Mouse (Mus musculus): Measurements from ENCODE around the gene Fbxo42. TPM values are rescaled to one million over a fixed set of nuclear protein-coding genes. Genes with fewer than 3 reads are reported as not detected.
A peak's percentile ranks its signal among the peaks of the same experiment; 100 is the strongest.

Gene Fbxo42
- polyA plus RNA-seq, 1 experiment from 2014 or later = 21.9 TPM

DNA sequence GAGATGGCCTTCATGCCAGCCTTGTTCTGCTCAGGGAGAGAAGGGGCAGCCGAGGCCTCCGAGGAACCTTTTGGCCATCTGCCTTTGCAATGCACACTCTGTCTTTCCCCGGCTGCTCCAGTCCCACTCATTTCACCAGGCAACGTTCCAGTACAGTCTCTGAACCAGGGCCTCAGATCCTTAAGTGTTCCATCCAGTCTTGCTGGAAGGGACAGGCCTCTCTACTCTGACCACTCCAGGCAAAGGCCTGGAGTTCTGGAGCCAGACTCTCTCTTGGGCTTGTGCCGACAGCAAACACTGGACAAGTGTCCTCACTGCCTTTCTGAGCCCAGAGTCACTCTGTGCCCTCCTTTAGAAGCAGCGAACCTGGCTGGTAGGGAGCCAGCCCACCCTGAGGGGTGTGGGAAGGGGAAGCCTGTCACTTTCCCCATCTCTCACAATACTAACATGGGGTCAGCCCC is 33.2 kb upstream of the Fbxo42 start:
- ATAC-seq (ENCODE audit: low FRiP score) = no peak
- peaks cover 15% of the 10 kb centered on the region; the same call in 1 of the 2 replicates for H3K36me3 ChIP-seq (ENCODE audit: control insufficient read depth, insufficient read depth, low read length)

DNA sequence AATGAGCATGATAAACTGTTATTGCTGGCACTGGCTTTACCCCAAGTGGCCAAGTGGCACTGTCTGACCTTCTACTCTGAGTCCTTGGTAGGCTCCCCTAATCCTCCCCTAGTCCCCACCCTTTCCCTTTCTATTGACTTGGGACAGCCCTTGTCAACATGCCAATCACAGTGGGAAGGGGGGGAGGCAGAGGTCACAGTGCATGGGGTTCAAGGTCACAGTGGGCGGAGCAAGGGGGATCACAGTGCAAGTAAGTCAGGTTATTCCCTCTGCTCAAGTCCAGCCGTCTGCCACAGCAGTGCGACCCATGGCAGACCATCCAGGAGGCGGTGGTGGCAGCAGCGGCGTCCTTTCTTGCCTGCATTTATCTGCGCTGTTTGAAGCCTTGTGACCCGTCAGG is 32.3 kb upstream of the Fbxo42 start:
- H3K27me3 ChIP-seq (ENCODE audit: control insufficient read depth, insufficient read depth, low read length) = no peaks in the 10 kb centered on the region
- 77% methylated on average over 8 of the region's 8 CpGs for WGBS
- no peak overlapping the region for H3K27ac ChIP-seq (ENCODE audit: low read depth, low read length)
- ATAC-seq (ENCODE audit: low FRiP score) (no peak), DNase-seq (ENCODE audit: low spot score) (no peak)
- no peak overlapping the region for H3K4me3 ChIP-seq (ENCODE audit: low read depth, low read length)
- H3K9ac ChIP-seq (ENCODE audit: low read depth, low read length) = no peak overlapping the region
- no peaks in the 10 kb centered on the region for H3K9me3 ChIP-seq (ENCODE audit: control insufficient read depth, low read length)
- H3K4me1 ChIP-seq (replicated peaks; ENCODE audit: control insufficient read depth, insufficient read depth, low read length) = no peaks in the 10 kb centered on the region
- H3K4me2 ChIP-seq (replicated peaks; ENCODE audit: low read depth, low read length) = no peak overlapping the region
- peaks cover 15% of the 10 kb centered on the region; the same call in 1 of the 2 replicates for H3K36me3 ChIP-seq (ENCODE audit: control insufficient read depth, insufficient read depth, low read length)

More for the DNA sequence above, 33.2 kb upstream of the Fbxo42 start:
- no peak overlapping the region for H3K4me3 ChIP-seq (ENCODE audit: low read depth, low read length)
- no peak overlapping the region for H3K27ac ChIP-seq (ENCODE audit: low read depth, low read length)
- WGBS = 85% methylated on average over 6 of the region's 6 CpGs
- no peak for DNase-seq (ENCODE audit: low spot score)
- no peak overlapping the region for H3K9ac ChIP-seq (ENCODE audit: low read depth, low read length)
- H3K9me3 ChIP-seq (ENCODE audit: control insufficient read depth, low read length) = no peaks in the 10 kb centered on the region
- H3K4me2 ChIP-seq (replicated peaks; ENCODE audit: low read depth, low read length) = no peak overlapping the region
- H3K27me3 ChIP-seq (ENCODE audit: control insufficient read depth, insufficient read depth, low read length) = no peaks in the 10 kb centered on the region
- no peaks in the 10 kb centered on the region for H3K4me1 ChIP-seq (replicated peaks; ENCODE audit: control insufficient read depth, insufficient read depth, low read length)

DNA sequence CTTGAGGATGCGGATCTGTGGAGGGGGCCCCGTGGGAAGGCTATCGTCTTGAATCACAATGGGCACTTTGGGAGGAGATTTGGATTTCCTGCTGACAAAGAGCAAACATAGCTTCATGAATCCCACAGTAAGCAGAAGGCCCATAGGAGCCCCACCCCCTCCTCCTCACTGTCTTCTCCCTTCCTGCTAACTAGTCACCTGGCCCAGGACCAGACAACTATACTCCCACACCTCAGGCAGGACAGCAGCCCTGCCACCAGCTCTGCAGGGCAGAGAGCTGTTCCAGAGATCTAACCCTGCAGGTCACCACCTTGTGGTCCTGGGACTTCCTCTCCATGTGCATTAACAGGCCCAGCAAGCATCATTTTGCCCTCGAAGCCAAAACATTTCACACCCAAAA is 29.0 kb upstream of the Fbxo42 start:
- no peak overlapping the region for H3K4me3 ChIP-seq (ENCODE audit: low read depth, low read length)
- no peaks in the 10 kb centered on the region for H3K4me1 ChIP-seq (replicated peaks; ENCODE audit: control insufficient read depth, insufficient read depth, low read length)
- no peaks in the 10 kb centered on the region for H3K9me3 ChIP-seq (ENCODE audit: control insufficient read depth, low read length)
- no peaks in the 10 kb centered on the region for H3K27me3 ChIP-seq (ENCODE audit: control insufficient read depth, insufficient read depth, low read length)
- H3K9ac ChIP-seq (ENCODE audit: low read depth, low read length) = no peak overlapping the region
- WGBS = 86% methylated on average over 4 of the region's 4 CpGs
- H3K27ac ChIP-seq (ENCODE audit: low read depth, low read length) = no peak overlapping the region
- ATAC-seq (ENCODE audit: low FRiP score) (no peak), DNase-seq (ENCODE audit: low spot score) (no peak)
- H3K36me3 ChIP-seq (ENCODE audit: control insufficient read depth, insufficient read depth, low read length) = peaks cover 10% of the 10 kb centered on the region; the same call in 1 of the 2 replicates
- H3K4me2 ChIP-seq (replicated peaks; ENCODE audit: low read depth, low read length) = no peak overlapping the region

DNA sequence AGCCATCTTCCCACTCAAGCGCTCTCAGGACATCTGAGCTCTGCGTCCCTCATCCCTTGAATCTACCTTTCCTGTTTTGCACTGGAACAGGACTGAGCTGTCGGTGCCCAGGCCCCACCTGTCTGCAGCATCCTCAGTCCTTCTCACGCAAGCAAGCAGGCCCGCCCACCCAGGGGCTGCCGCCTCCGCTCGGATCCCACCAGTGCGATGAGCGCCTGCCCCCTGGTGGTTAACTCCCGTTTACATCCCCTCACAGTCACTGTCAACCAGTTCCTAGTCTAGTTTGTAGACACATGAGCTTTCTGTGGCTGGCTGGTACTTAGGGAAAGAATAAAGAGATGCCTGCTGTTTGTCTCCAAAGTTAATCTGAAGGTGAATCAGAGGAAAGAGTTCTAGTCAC is 27.0 kb upstream of the Fbxo42 start:
- peaks cover 3% of the 10 kb centered on the region; the same call in 1 of the 2 replicates for H3K36me3 ChIP-seq (ENCODE audit: control insufficient read depth, insufficient read depth, low read length)
- ATAC-seq (ENCODE audit: low FRiP score) = 0 out of 2 replicates have a peak, but pooled peaks have one; percentile 43

DNA sequence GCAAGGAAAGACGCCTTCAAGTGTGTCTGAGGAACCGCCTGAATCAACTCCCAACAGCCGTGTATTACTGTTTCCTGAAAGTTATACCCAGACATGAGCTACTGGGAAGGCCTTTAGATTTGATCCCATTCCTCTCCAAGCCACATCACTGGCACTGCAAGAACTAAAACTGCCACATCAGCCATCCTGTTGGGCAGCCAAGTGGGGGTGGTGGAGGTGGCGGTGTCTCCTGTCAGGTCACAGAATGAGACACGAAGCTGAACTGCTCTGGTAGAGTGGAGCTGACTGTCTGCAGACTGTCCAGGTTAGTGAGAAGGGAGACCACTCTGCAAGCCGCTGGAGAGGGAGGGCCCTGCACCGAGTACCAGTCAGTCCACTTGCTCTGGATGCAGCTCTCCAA is 25.1 kb upstream of the Fbxo42 start:
- WGBS = 84% methylated on average over 7 of the region's 7 CpGs
- Histone ChIP-seq H3K4me2 (replicated peaks; ENCODE audit: low read depth, low read length) (no peak overlapping the region), H3K27ac (ENCODE audit: low read depth, low read length) (no peak overlapping the region), H3K27me3 (ENCODE audit: control insufficient read depth, insufficient read depth, low read length) (no peaks in the 10 kb centered on the region), H3K36me3 (ENCODE audit: control insufficient read depth, insufficient read depth, low read length) (0 out of 2 replicates have a peak, but pooled peaks cover 2% of the 10 kb centered on the region), H3K4me3 (ENCODE audit: low read depth, low read length) (no peak overlapping the region), H3K9me3 (ENCODE audit: control insufficient read depth, low read length) (no peaks in the 10 kb centered on the region), H3K4me1 (replicated peaks; ENCODE audit: control insufficient read depth, insufficient read depth, low read length) (no peaks in the 10 kb centered on the region), H3K9ac (ENCODE audit: low read depth, low read length) (no peak overlapping the region)
- no peak for DNase-seq (ENCODE audit: low spot score)
- no peak for ATAC-seq (ENCODE audit: low FRiP score)

More for the DNA sequence above, 27.0 kb upstream of the Fbxo42 start:
- 27% methylated on average over 11 of the region's 11 CpGs for WGBS
- H3K27me3 ChIP-seq (ENCODE audit: control insufficient read depth, insufficient read depth, low read length) = no peaks in the 10 kb centered on the region
- H3K27ac ChIP-seq (ENCODE audit: low read depth, low read length) = no peak overlapping the region
- no peaks in the 10 kb centered on the region for H3K4me1 ChIP-seq (replicated peaks; ENCODE audit: control insufficient read depth, insufficient read depth, low read length)
- no peak overlapping the region for H3K4me3 ChIP-seq (ENCODE audit: low read depth, low read length)
- DNase-seq (ENCODE audit: low spot score) = peak; percentile 83
- H3K4me2 ChIP-seq (replicated peaks; ENCODE audit: low read depth, low read length) = no peak overlapping the region
- H3K9ac ChIP-seq (ENCODE audit: low read depth, low read length) = no peak overlapping the region
- H3K9me3 ChIP-seq (ENCODE audit: control insufficient read depth, low read length) = no peaks in the 10 kb centered on the region

DNA sequence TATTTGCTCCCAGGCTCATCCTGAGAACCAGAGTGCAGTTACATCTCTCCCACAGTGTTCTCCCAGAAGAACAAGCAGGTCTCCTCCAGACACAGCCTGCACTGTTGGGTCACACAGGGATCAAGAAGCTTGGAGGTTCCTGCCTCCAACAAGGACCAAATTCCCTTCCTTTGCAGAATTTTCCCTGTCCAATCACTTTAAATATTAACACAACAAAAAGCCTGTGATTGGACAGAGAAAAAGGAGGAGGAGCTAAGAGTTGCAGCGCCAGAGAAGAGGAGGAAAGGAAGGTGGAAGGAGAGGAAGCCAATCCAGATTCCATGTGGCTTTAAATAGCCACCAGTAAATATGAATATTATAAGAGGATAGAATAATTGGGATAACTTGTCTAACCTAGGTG is 24.6 kb upstream of the Fbxo42 start:
- Histone ChIP-seq H3K27ac (ENCODE audit: low read depth, low read length) (no peak overlapping the region), H3K9ac (ENCODE audit: low read depth, low read length) (no peak overlapping the region), H3K9me3 (ENCODE audit: control insufficient read depth, low read length) (no peaks in the 10 kb centered on the region), H3K36me3 (ENCODE audit: control insufficient read depth, insufficient read depth, low read length) (0 out of 2 replicates have a peak, but pooled peaks cover 2% of the 10 kb centered on the region), H3K27me3 (ENCODE audit: control insufficient read depth, insufficient read depth, low read length) (no peaks in the 10 kb centered on the region), H3K4me2 (replicated peaks; ENCODE audit: low read depth, low read length) (no peak overlapping the region), H3K4me3 (ENCODE audit: low read depth, low read length) (no peak overlapping the region), H3K4me1 (replicated peaks; ENCODE audit: control insufficient read depth, insufficient read depth, low read length) (no peaks in the 10 kb centered on the region)
- WGBS = 40% methylated on average over 1 of the region's 1 CpGs
- ATAC-seq (ENCODE audit: low FRiP score) (no peak), DNase-seq (ENCODE audit: low spot score) (no peak)

DNA sequence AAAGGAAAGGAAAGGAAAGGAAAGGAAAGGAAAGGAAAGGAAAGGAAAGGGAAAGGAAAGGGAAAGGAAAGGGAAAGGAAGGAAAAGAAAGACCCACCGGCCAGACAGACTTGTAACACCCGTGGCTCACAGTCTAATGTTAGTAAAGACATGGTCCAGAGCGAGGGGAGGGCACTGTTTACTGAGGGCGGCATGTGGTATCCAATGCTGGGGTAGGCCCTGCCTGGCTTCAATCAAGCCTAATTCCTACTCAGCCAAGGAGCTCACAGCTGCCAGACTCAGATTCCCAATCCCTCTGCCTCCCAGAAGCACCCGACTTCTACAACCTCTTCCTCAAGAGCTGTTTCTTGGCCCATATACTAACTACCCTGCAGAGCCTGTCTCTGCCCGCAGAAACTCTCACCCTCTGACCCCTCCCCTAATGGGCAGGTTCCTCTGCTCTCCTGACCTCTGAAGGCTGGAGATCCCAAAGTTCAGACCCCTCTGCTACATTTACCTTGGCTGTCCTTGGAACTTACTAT is 18.5 kb upstream of the Fbxo42 start:
- DNase-seq (ENCODE audit: low spot score) (no peak), ATAC-seq (ENCODE audit: low FRiP score) (no peak)
- peaks cover 4% of the 10 kb centered on the region for H3K4me1 ChIP-seq (replicated peaks; ENCODE audit: control insufficient read depth, insufficient read depth, low read length)
- H3K4me3 ChIP-seq (ENCODE audit: low read depth, low read length) = no peak overlapping the region
- WGBS = 68% methylated on average over 6 of the region's 6 CpGs
- no peaks in the 10 kb centered on the region for H3K9me3 ChIP-seq (ENCODE audit: control insufficient read depth, low read length)
- H3K27me3 ChIP-seq (ENCODE audit: control insufficient read depth, insufficient read depth, low read length) = no peaks in the 10 kb centered on the region
- H3K27ac ChIP-seq (ENCODE audit: low read depth, low read length) = no peak overlapping the region
- H3K9ac ChIP-seq (ENCODE audit: low read depth, low read length) = no peak overlapping the region
- 0 out of 2 replicates have a peak, but pooled peaks cover 2% of the 10 kb centered on the region for H3K36me3 ChIP-seq (ENCODE audit: control insufficient read depth, insufficient read depth, low read length)
- H3K4me2 ChIP-seq (replicated peaks; ENCODE audit: low read depth, low read length) = no peak overlapping the region

DNA sequence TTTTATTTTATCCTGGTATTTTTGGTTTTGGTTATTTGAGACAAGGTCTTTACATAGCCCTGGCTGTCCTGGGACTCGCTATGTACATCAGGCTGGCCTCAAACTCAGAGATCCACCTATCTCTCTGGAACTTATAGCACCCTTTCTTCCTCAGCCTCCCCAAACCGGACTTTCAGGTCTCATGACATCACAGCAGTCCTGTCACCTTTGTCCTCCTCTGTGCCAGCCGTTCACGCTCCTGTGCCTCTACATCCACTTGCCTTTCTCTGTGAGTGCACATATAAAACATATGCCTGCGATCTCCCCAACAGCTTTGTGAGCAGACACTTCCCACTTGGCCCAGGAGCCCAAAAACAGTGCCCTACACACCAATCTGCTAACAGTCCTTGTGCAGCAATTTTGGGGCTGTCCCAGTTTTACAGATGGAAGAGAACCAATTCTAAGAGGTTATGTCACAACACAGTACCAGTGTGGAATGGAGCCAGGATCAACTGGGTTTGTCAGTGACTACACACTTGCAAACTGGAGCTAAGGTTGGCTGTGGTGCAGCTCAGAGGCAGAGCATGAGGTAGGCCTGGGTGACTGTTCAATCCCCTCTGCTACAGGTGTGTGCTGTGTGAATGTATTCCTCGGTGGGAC is 16.9 kb upstream of the Fbxo42 start:
- H3K4me1 ChIP-seq (replicated peaks; ENCODE audit: control insufficient read depth, insufficient read depth, low read length) = peaks cover 12% of the 10 kb centered on the region
- 79% methylated on average over 6 of the region's 6 CpGs for WGBS
- ATAC-seq (ENCODE audit: low FRiP score) (no peak), DNase-seq (ENCODE audit: low spot score) (no peak)
- H3K36me3 ChIP-seq (ENCODE audit: control insufficient read depth, insufficient read depth, low read length) = 0 out of 2 replicates have a peak, but pooled peaks cover 2% of the 10 kb centered on the region
- H3K27ac ChIP-seq (ENCODE audit: low read depth, low read length) = peak overlapping the region; percentile 14; the same call in 1 of the 2 replicates
- H3K9ac ChIP-seq (ENCODE audit: low read depth, low read length) = no peak overlapping the region
- no peaks in the 10 kb centered on the region for H3K9me3 ChIP-seq (ENCODE audit: control insufficient read depth, low read length)
- H3K4me3 ChIP-seq (ENCODE audit: low read depth, low read length) = no peak overlapping the region
- no peaks in the 10 kb centered on the region for H3K27me3 ChIP-seq (ENCODE audit: control insufficient read depth, insufficient read depth, low read length)
- H3K4me2 ChIP-seq (replicated peaks; ENCODE audit: low read depth, low read length) = no peak overlapping the region

All from hindbrain, embryonic 11.5 days (tissue).